Mouse (Mus musculus): ENCODE results near the gene Bpifb6. TPM values are rescaled to one million over a fixed set of nuclear protein-coding genes. Genes with fewer than 3 reads are reported as not detected.

Gene Bpifb6
- polyA plus RNA-seq, 1 experiment from 2014 or later = not detected

DNA sequence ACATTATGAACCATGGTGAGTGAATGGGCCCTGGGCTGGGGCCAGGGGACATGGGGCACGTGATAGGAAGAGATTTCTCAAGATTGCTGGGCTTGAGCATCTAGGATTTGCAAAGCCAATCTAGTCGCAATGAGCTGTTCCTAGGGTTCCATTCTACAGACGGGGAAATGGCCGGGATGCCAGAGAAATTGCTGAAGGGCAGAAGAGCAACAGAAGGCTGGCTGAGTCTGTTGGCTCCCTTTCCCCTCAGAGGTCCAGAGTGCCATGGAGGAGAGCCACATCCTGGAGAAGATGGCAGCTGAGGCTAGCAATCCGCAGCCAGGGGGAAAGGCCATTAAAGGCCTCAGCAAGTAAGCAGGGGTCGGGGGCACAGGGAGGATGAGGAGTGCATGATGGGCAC is 2.5 kb downstream of the Bpifb6 start:
- Histone ChIP-seq H3K4me3 (ENCODE audit: low read length) (no peak overlapping the region), H3K9ac (replicated peaks; ENCODE audit: low read length) (no peak overlapping the region), H3K27ac (ENCODE audit: low read length) (no peak overlapping the region), H3K36me3 (ENCODE audit: insufficient read depth, low read length) (no peaks in the 10 kb centered on the region), H3K9me3 (ENCODE audit: low read length) (no peaks in the 10 kb centered on the region), H3K27me3 (ENCODE audit: insufficient read depth, low read length) (no peaks in the 10 kb centered on the region), H3K4me1 (ENCODE audit: insufficient read depth, low read length) (no peaks in the 10 kb centered on the region), H3K4me2 (replicated peaks; ENCODE audit: low read depth, low read length) (no peak overlapping the region)
- ATAC-seq (ENCODE audit: low FRiP score, low TSS enrichment) = no peak
- WGBS = 74% methylated on average over 6 of the region's 6 CpGs

- ATAC-seq (ENCODE audit: low FRiP score, low TSS enrichment) = no peak
- Histone ChIP-seq H3K4me1 (ENCODE audit: insufficient read depth, low read length) (no peaks in the 10 kb centered on the region), H3K9me3 (ENCODE audit: low read length) (no peaks in the 10 kb centered on the region), H3K36me3 (ENCODE audit: insufficient read depth, low read length) (no peaks in the 10 kb centered on the region), H3K9ac (replicated peaks; ENCODE audit: low read length) (no peak overlapping the region), H3K27ac (ENCODE audit: low read length) (no peak overlapping the region), H3K27me3 (ENCODE audit: insufficient read depth, low read length) (no peaks in the 10 kb centered on the region), H3K4me3 (ENCODE audit: low read length) (no peak overlapping the region), H3K4me2 (replicated peaks; ENCODE audit: low read depth, low read length) (no peak overlapping the region)
- WGBS = 83% methylated on average over 4 of the region's 4 CpGs
These were observed 6.4 kb downstream of the Bpifb6 start for GRCm38 (mm10) chr2:153906626-153907025.

- Histone ChIP-seq H3K4me2 (replicated peaks; ENCODE audit: low read depth, low read length) (no peak overlapping the region), H3K27me3 (ENCODE audit: insufficient read depth, low read length) (no peaks in the 10 kb centered on the region), H3K4me1 (ENCODE audit: insufficient read depth, low read length) (no peaks in the 10 kb centered on the region), H3K9ac (replicated peaks; ENCODE audit: low read length) (no peak overlapping the region), H3K4me3 (ENCODE audit: low read length) (no peak overlapping the region), H3K36me3 (ENCODE audit: insufficient read depth, low read length) (no peaks in the 10 kb centered on the region), H3K27ac (ENCODE audit: low read length) (no peak overlapping the region), H3K9me3 (ENCODE audit: low read length) (no peaks in the 10 kb centered on the region)
- WGBS = 71% methylated on average over 5 of the region's 5 CpGs
- no peak for ATAC-seq (ENCODE audit: low FRiP score, low TSS enrichment)
These were observed 14.0 kb downstream of the Bpifb6 start for GRCm38 (mm10) chr2:153914151-153914550.

- no peak within 1 kb of the TSS for H3K4me3 ChIP-seq (ENCODE audit: low read length)
- no peaks in the 10 kb centered on the region for H3K36me3 ChIP-seq (ENCODE audit: insufficient read depth, low read length)
- ATAC-seq (ENCODE audit: low FRiP score, low TSS enrichment) = no peak
- no peaks in the 10 kb centered on the region for H3K27me3 ChIP-seq (ENCODE audit: insufficient read depth, low read length)
- H3K9ac ChIP-seq (replicated peaks; ENCODE audit: low read length) = no peak within 1 kb of the TSS
- no peak within 1 kb of the TSS for H3K27ac ChIP-seq (ENCODE audit: low read length)
- H3K4me2 ChIP-seq (replicated peaks; ENCODE audit: low read depth, low read length) = no peak within 1 kb of the TSS
- H3K9me3 ChIP-seq (ENCODE audit: low read length) = no peaks in the 10 kb centered on the region
- H3K4me1 ChIP-seq (ENCODE audit: insufficient read depth, low read length) = no peaks in the 10 kb centered on the region
- 75% methylated on average over 8 of the region's 8 CpGs for WGBS
These were observed 17.7 kb downstream of the Bpifb6 start, which contains the start of gene Bpifb3 for GRCm38 (mm10) chr2:153917930-153918329. Gene Bpifb3, plus strand, starts transcription at chr2:153918230.

GRCm38 (mm10) chr2:153921246-153921645 is 21.1 kb downstream of the Bpifb6 start:
- Histone ChIP-seq H3K4me1 (ENCODE audit: insufficient read depth, low read length) (no peaks in the 10 kb centered on the region), H3K4me2 (replicated peaks; ENCODE audit: low read depth, low read length) (no peak overlapping the region), H3K27ac (ENCODE audit: low read length) (no peak overlapping the region), H3K9ac (replicated peaks; ENCODE audit: low read length) (no peak overlapping the region), H3K4me3 (ENCODE audit: low read length) (no peak overlapping the region), H3K36me3 (ENCODE audit: insufficient read depth, low read length) (no peaks in the 10 kb centered on the region), H3K9me3 (ENCODE audit: low read length) (no peaks in the 10 kb centered on the region), H3K27me3 (ENCODE audit: insufficient read depth, low read length) (no peaks in the 10 kb centered on the region)
- WGBS = 87% methylated on average over 6 of the region's 6 CpGs
- ATAC-seq (ENCODE audit: low FRiP score, low TSS enrichment) = no peak

DNA sequence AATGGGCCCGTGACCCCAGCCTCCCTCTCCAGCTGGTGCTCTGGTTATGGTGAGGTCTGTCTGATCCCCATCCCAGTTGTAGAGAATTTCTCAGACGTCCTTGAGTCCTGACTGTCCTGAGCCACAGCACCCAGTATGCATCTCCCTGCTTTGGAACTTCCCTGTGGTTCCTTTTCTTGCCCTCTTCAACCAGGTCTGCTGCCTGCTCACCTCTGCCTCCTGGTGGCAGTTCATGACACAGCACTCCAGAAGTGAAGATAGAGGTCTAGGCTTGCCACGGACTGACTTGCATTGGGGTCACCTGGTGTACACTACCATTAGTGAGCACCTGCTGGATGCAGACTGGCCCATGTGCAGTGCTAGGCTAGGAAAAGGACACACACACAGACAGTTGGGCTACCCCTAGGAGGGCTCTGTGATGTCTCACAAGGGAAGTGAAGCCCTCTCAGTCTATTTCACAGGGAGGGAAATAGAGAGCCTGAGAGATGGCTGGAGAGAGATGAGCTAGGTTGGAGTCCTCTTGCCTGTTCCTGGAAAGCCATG is 29.8 kb downstream of the Bpifb6 start:
- Histone ChIP-seq H3K4me3 (ENCODE audit: low read length) (no peak overlapping the region), H3K36me3 (ENCODE audit: insufficient read depth, low read length) (no peaks in the 10 kb centered on the region), H3K4me1 (ENCODE audit: insufficient read depth, low read length) (no peaks in the 10 kb centered on the region), H3K27me3 (ENCODE audit: insufficient read depth, low read length) (no peaks in the 10 kb centered on the region), H3K4me2 (replicated peaks; ENCODE audit: low read depth, low read length) (no peak overlapping the region), H3K9me3 (ENCODE audit: low read length) (no peaks in the 10 kb centered on the region), H3K9ac (replicated peaks; ENCODE audit: low read length) (no peak overlapping the region), H3K27ac (ENCODE audit: low read length) (no peak overlapping the region)
- peak; percentile 67; the same call in 1 of the 2 replicates for ATAC-seq (ENCODE audit: low FRiP score, low TSS enrichment)
- 45% methylated on average over 3 of the region's 3 CpGs for WGBS

DNA sequence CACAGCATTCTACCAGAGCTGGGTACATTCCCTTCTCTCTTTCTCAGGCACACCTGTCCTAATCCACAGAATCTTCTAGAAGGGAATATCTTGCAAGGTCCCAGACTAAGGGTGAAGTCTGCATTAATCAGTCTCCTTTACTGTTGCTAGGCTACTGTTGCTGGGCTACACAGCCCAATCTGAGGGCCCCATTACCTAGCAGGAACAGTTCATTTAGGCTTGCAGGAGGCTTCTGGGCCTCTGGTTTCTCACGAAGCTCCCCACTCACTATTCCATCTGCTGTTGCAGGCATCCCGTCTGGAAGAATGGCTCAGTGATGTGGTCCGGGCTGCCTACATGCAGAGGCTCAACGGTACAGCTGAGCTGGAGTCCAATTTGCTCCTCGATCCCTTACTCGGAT is 30.9 kb downstream of the Bpifb6 start:
- Histone ChIP-seq H3K4me2 (replicated peaks; ENCODE audit: low read depth, low read length) (no peak overlapping the region), H3K27me3 (ENCODE audit: insufficient read depth, low read length) (no peaks in the 10 kb centered on the region), H3K9me3 (ENCODE audit: low read length) (no peaks in the 10 kb centered on the region), H3K27ac (ENCODE audit: low read length) (no peak overlapping the region), H3K4me3 (ENCODE audit: low read length) (no peak overlapping the region), H3K4me1 (ENCODE audit: insufficient read depth, low read length) (no peaks in the 10 kb centered on the region), H3K9ac (replicated peaks; ENCODE audit: low read length) (no peak overlapping the region), H3K36me3 (ENCODE audit: insufficient read depth, low read length) (no peaks in the 10 kb centered on the region)
- ATAC-seq (ENCODE audit: low FRiP score, low TSS enrichment) = no peak
- 77% methylated on average over 6 of the region's 6 CpGs for WGBS

- no peak for ATAC-seq (ENCODE audit: low FRiP score, low TSS enrichment)
- no peak overlapping the region for H3K9ac ChIP-seq (replicated peaks; ENCODE audit: low read length)
- WGBS = 79% methylated on average over 6 of the region's 6 CpGs
- no peaks in the 10 kb centered on the region for H3K4me1 ChIP-seq (ENCODE audit: insufficient read depth, low read length)
- H3K27ac ChIP-seq (ENCODE audit: low read length) = no peak overlapping the region
- H3K9me3 ChIP-seq (ENCODE audit: low read length) = no peaks in the 10 kb centered on the region
- H3K4me2 ChIP-seq (replicated peaks; ENCODE audit: low read depth, low read length) = no peak overlapping the region
- H3K27me3 ChIP-seq (ENCODE audit: insufficient read depth, low read length) = no peaks in the 10 kb centered on the region
- no peaks in the 10 kb centered on the region for H3K36me3 ChIP-seq (ENCODE audit: insufficient read depth, low read length)
- no peak overlapping the region for H3K4me3 ChIP-seq (ENCODE audit: low read length)
These were observed 33.1 kb downstream of the Bpifb6 start for GRCm38 (mm10) chr2:153933311-153933710.

DNA sequence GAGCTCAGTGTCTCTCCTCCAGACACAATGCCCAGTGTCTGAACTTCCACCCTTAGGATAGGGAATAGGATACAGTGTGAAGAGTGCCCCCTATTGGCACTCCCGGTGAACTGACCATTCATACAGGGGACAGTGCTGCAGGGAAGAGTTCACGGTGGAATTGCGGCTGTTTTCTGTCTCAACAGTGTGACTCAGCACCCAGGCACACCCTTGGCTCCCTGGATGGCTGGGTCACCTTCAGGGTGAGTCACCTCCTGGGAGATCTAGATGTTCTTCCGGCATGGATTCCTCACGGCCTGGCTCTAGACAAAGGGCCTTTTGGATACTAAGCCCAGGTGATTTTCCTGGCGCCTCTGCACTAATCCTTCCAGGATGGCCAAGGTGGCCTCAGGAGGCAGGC is 35.2 kb downstream of the Bpifb6 start:
- Histone ChIP-seq H3K4me3 (ENCODE audit: low read length) (no peak overlapping the region), H3K27ac (ENCODE audit: low read length) (no peak overlapping the region), H3K27me3 (ENCODE audit: insufficient read depth, low read length) (no peaks in the 10 kb centered on the region), H3K4me1 (ENCODE audit: insufficient read depth, low read length) (no peaks in the 10 kb centered on the region), H3K9me3 (ENCODE audit: low read length) (no peaks in the 10 kb centered on the region), H3K4me2 (replicated peaks; ENCODE audit: low read depth, low read length) (no peak overlapping the region), H3K9ac (replicated peaks; ENCODE audit: low read length) (no peak overlapping the region), H3K36me3 (ENCODE audit: insufficient read depth, low read length) (no peaks in the 10 kb centered on the region)
- WGBS = 88% methylated on average over 6 of the region's 6 CpGs
- ATAC-seq (ENCODE audit: low FRiP score, low TSS enrichment) = no peak

- no peak within 1 kb of the TSS for H3K4me2 ChIP-seq (replicated peaks; ENCODE audit: low read depth, low read length)
- H3K36me3 ChIP-seq (ENCODE audit: insufficient read depth, low read length) = no peaks in the 10 kb centered on the region
- WGBS = 89% methylated on average over 5 of the region's 5 CpGs
- no peak within 1 kb of the TSS for H3K27ac ChIP-seq (ENCODE audit: low read length)
- H3K9me3 ChIP-seq (ENCODE audit: low read length) = no peaks in the 10 kb centered on the region
- H3K27me3 ChIP-seq (ENCODE audit: insufficient read depth, low read length) = no peaks in the 10 kb centered on the region
- ATAC-seq (ENCODE audit: low FRiP score, low TSS enrichment) = no peak
- no peak within 1 kb of the TSS for H3K4me3 ChIP-seq (ENCODE audit: low read length)
- H3K4me1 ChIP-seq (ENCODE audit: insufficient read depth, low read length) = no peaks in the 10 kb centered on the region
- no peak within 1 kb of the TSS for H3K9ac ChIP-seq (replicated peaks; ENCODE audit: low read length)
These were observed 37.7 kb downstream of the Bpifb6 start, which contains the start of gene Bpifb4 for GRCm38 (mm10) chr2:153937843-153938242. Gene Bpifb4, plus strand, starts transcription at chr2:153938212.

Data from kidney, embryonic 16.5 days (tissue).